Mouse (Mus musculus): ENCODE measurements at regions not wholly inside any gene's neighbourhood (a gene's known extent, or its start where the extent isn't known, plus 50 kb on each side); places are given as distances from the start of the nearest gene placed in this dataset.

DNA sequence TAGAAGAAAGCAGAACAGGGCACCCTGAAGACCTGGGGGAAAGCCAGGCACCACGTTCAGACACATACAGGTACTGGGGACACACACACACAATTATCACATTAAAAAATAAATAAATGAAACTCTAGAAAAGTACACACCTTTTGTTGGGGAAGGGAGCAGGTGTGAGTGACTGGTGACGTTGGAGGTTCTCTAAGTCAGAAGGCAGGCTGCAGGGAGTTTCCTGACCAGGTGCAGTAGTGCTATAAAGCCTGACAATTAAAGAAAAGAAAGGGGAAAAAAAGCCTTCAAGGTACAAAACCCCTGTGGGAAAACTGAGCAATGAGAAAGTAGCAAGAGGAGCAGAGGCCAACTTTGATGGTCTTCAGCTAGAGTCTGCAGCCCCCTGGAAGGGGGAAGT, 145.1 kb upstream of the Nfe2l3 start:
- TF ChIP-seq POLR2A (IDR thresholded peaks at IDR 0.05; ENCODE audit: low read depth, low read length), result no peak
- TF ChIP-seq CTCF (IDR thresholded peaks at IDR 0.05; ENCODE audit: extremely low read depth, insufficient read length, insufficient replicate concordance, low read depth, low read length), result no peak

Measured in small intestine, adult 2 months (tissue).